Mouse (Mus musculus) urinary bladder, postnatal 10 days (tissue): Measurements from ENCODE around the gene Olfr141.

Source experiments
- DNase-seq: peaks from one replicate; pipeline ENCODE4 v3.0.0; 2022; ENCODE audit warnings: low spot score

Gene Olfr141

GRCm38 (mm10) chr2:86809918-86810317, at the start of gene Olfr141:
Gene Olfr141 (minus strand): TSS chr2:86810018.
- no peak for DNase-seq

DNA sequence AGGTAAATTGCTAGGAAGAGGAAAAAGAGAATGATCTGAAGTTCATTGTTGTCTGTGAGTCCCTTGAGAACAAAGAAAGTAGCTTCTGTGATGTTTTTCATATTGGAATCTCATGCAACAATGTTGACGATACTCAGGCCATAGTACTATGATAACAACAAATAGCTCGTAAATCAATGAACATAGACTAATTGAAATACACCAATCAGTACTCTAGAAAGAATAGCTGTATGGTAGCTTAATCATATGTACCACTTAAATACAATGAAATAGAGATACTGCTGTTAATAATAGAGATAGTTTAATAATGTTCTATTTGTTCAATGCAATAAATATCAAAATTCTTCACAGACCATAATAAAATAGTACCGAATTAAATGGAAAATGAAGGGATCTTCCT, 41.8 kb upstream of the Olfr141 start, which contains the start of gene Olfr1095:
Gene Olfr1095 (minus strand): TSS at position 101 of the 400 bp plus-strand sequence.
- DNase-seq, result no peak

DNA sequence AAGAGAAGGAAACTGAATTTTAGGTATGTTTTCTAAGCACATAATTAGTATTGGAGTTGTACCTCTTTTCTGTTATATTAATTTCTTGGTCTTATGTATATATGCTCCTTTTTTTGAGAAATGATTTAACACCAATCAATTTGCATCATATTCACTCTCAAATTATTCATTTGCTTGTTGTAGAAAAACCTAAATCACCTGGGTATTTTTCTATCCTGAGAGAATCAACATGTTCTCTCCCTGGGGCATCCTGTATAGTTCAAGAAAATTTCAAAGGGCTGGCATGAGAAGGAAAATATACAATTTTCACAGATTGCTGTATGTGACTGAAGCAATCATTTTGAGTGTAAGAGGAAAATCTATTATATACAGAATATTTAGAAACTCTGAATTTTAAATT, 14.5 kb upstream of the Olfr141 start, which contains the start of gene Olfr1094:
Gene Olfr1094 (plus strand): TSS at position 301 of the 400 bp plus-strand sequence.
- no peak for DNase-seq

- DNase-seq, result no peak
Observed at GRCm38 (mm10) chr2:86782179-86782578, 27.6 kb downstream of the Olfr141 start, which contains the start of gene Olfr1093. Gene Olfr1093 (plus strand): TSS chr2:86782479.

DNA sequence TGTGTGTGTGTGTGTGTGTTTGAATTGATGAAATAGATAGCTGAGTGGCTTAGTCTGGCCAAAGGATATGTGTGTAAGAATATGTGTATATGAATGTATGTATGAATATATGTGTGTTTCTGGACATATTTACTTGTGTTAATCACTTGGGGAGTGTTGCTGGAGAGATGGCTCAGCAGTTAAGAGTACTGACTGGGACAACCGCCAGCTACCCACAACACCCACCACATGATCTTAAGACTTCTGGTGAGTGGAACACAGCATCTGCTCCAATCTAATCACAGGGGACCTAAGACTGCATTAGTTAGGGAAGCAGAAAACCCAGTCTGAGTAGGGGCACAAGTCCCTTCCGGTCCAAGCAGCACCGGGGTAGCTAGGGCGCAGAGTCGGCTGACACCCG, 48.8 kb downstream of the Olfr141 start:
- DNase-seq, result no peak

GRCm38 (mm10) chr2:86758893-86759292, 50.9 kb downstream of the Olfr141 start, which contains the start of gene Olfr1090:
Gene Olfr1090 (minus strand): TSS chr2:86758993.
- DNase-seq, result no peak
